Mouse (Mus musculus) heart, postnatal 4 days (tissue): ENCODE measurements around the gene Pitpnm2. TPM values are rescaled to one million over a fixed set of nuclear protein-coding genes. Genes with fewer than 3 reads are reported as not detected.

Experiments used
- DNase-seq: peaks from one replicate; pipeline ENCODE4 v3.0.0; 2021
- total RNA-seq, 2 experiments: library from RNA; stranded (reverse); gene quantifications; 2 replicates each; pipeline ENCODE4 v1.2.3; 2021

Pitpnm2 gene
- total RNA-seq, 2 experiments from 2014 or later = 45.9 to 52.2 TPM

- DNase-seq = no peak
Observed at GRCm38 (mm10) chr5:124175138-124175537, 74.4 kb downstream of the Pitpnm2 start.

DNA sequence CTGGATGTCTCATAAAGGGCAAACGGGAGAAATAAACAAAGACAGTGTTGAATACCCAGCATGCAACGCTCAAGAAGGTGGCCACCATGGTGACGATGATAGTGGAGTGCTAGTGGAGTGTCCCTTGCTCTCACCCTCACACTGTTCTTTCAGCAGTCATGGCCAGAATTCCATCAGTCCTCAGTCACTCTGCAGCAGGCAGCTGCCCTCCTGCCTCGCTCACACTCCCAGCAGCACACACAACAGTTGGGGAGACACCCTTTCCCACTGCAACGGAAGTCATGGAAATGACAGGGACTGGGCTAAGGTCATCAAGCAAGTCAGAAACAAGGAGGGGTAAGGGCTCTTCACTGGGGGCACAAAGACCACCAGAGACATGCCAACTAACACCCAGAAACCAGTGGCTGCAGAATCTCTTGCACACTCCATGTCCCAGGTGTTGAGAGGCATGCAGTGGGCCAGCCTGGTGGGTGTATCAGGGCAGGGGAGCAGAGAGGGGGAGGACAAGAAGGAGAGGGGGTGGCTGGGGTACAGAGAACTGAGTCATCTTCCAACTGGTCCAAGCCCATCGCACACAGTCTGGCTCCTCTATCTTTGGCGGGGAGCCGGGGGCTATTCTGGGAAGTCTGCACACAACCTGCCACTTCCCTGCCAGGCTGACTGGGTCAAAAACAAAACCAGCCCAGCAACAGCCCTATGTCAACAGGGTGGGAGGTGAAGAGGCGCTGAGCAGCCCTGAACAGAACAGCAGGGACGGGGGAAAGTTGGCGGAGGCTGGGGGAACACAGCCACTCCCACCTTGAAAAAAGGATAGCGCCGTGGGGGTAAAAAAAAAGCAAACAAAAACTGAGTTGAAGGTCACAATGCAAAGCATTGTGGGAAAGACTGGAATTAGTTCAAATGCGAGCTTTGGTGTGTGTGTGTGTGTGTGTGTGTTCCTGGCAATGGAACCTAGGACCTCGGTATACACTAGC is 76.3 kb downstream of the Pitpnm2 start:
- peak; percentile 90 for DNase-seq

GRCm38 (mm10) chr5:124172246-124172645 is 77.3 kb downstream of the Pitpnm2 start:
- no peak for DNase-seq

DNA sequence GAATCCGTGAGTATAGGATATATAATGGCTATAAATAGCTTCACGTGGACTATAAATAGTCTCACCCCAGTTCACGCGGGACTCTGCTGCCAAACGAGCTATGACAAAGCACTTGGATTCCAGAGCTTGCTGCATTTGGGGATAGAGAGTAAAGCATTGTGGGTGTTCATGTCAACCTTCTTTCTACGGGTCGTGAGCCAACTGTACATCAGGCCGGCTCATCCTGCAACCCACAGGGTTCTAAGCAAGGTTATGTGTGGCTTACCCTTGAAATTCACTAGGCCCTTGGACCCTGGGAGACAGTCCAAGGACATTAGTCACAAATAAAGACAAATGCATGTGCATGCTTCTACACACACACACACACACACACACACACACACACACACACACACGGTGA is 77.8 kb downstream of the Pitpnm2 start:
- peak; percentile 56 for DNase-seq

GRCm38 (mm10) chr5:124169224-124169621 is 80.3 kb downstream of the Pitpnm2 start:
- no peak for DNase-seq

DNA sequence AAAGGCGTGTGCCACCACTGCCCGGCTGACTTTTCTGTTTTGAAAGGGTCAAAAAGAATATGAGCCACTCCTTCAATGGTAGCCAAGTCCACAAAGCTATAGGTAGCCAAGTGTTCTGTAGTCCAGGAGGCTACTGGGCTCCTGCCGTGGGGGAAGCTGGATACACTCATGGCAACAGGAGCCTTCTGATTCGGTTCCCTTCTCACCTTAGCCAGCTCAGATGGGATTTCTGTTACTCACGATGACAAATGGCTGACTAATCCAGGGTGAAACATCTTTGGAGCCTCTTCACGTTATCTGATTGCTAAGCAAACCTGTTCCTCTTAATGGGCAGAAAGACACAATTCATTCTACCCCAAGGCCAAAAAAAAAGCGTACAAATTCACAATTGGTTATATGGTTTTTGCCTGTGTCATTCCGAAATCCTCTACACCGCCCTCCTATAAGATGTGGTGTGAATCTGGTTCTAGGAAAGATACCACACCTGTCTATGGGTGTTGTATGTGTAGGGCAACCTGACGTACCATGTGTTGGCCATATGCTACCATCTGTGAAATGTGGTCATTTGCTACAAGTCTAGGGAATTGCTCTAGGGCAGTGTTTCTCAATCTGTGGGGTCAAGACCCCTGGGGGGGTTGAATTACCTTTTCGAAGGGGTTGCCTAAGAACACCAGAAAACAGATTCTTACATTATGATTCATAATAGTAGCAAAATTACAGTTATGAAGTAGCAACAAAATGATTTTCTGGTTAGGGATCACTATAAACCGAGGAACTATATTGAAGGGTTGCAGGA is 80.9 kb downstream of the Pitpnm2 start:
- DNase-seq = no peak

DNA sequence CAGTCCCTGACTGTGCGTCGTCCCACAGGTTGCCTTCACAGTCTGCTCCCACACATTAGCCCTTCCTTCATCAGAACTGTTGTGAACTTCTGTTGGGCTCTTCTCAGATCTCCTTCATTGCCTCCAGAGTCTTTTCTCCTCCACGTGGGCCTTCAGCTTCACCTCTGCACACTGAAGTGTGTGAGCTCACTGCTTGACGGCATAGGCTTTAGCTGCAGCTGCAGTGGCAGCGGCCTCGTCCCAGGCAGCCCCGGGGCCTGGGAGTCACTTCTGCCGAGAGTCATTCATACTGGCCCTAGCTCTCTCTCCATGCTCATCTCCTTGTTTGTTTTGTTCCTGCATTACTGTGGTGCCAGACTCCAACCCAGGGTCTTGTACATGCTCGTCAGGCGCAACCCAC is 81.9 kb downstream of the Pitpnm2 start:
- no peak for DNase-seq

DNA sequence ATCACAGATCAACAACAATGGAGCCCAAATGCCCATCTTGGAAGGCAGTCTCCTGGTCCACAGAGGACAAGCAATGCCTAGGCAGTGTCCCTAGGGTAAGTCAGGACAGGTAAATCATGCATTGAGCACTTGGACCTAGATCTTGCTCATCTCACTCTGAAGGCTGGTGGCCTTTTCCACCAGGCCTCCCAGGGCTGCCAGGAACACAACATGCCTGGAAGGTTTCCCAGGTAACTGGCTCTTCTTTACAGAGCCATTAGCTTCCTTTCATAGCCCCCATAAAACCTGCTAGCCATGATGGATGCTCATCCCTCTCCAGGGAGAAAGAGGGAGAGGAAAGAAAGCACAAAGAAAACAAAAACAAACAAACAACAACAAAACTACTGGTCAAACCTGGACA is 82.8 kb downstream of the Pitpnm2 start:
- DNase-seq = no peak

GRCm38 (mm10) chr5:124165622-124166570 is 83.7 kb downstream of the Pitpnm2 start:
- peak; percentile 60 for DNase-seq

- DNase-seq = no peak
Observed at GRCm38 (mm10) chr5:124163445-124163844, 86.1 kb downstream of the Pitpnm2 start.

- peak; percentile 84 for DNase-seq
Observed at GRCm38 (mm10) chr5:124162577-124162976, 87.0 kb downstream of the Pitpnm2 start.

- DNase-seq = peak; percentile 56
Observed at GRCm38 (mm10) chr5:124161831-124162230, 87.7 kb downstream of the Pitpnm2 start.

GRCm38 (mm10) chr5:124159453-124159852 is 90.1 kb downstream of the Pitpnm2 start:
- DNase-seq = no peak

- DNase-seq = no peak
Observed at GRCm38 (mm10) chr5:124158305-124158704, 91.3 kb downstream of the Pitpnm2 start.

- DNase-seq = no peak
Observed at GRCm38 (mm10) chr5:124155943-124156342, 93.6 kb downstream of the Pitpnm2 start.

GRCm38 (mm10) chr5:124152734-124153133 is 96.8 kb downstream of the Pitpnm2 start:
- no peak for DNase-seq

- DNase-seq = no peak
Observed at GRCm38 (mm10) chr5:124150895-124151294, 98.7 kb downstream of the Pitpnm2 start.

- DNase-seq = no peak
Observed at GRCm38 (mm10) chr5:124149028-124149427, 100.5 kb downstream of the Pitpnm2 start.

GRCm38 (mm10) chr5:124138066-124138465 is 111.5 kb downstream of the Pitpnm2 start:
- DNase-seq = peak; percentile 54

- DNase-seq = no peak
Observed at GRCm38 (mm10) chr5:124134261-124134660, 115.3 kb downstream of the Pitpnm2 start.

DNA sequence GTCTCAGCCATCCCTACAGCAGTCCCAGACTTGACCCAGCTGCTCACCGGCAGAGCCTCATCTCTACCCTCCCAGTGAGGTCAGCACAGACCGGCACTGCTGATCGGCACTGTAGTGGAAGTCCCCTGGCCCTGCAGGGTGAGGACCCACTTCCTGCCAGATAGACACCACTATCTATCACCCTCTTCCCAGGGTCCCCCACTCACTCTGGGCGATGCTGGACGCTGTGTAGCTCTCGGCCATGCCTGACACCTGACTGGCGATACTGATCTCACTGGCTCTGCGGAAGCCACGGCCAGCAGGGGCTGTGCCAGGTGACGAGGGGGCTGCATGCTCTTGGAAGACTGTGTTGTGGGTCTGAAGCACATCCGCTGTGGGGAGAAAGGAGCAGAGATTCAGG is 124.5 kb downstream of the Pitpnm2 start:
- no peak for DNase-seq

DNA sequence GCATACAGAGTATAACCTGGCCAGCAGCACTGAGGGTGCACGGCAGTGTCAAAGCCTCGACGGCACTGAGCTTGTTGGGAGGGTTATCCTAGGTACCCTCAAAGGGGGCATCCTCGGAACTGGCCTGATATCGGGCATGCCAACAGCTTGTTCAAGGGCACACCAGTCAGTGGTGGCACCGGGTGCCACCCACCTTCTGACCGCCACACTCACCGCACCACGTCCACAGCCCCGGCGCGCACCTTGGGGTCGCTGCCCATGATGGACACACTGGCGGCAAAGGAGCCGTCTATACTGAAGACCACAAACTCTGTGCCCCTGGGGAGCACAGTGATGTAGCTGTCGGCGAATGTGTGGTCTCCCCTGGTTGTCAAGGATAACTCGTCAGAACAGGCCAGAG is 127.2 kb downstream of the Pitpnm2 start:
- DNase-seq = no peak
